In the genomic region with DNA sequence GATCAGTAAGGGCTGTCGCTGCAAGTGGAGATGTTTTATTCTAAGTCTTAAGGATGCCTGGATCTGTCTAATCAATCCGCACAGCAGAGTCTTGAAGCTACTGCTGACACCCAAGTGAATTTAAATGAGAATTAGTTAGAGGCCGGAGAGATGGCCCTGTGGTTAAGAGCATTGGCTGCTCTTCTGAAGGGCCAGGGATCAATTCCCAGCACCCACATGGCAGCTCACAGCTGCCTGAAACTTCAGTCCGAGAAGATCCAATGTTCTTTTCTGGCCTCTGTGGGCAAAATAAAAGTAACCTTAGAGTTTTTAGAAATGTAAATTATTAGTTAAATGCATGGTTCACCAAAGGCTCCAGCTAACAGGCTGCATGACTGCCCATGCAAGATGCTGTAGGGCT, we compare ENCODE assay signal across 20 mouse cellular contexts.
DNase-seq lines count a peak whose midpoint lies in the region; ATAC-seq lines count a peak whose summit lies in the region.
"Had no signal": no experiment of that assay in that cellular context is flagged by ENCODE, and none has a peak within 500 bp of the region (broad histone marks: within the 10 kb centered on the region; RNA-seq: fewer than 3 reads in every experiment).

No protein-coding gene starts in this region.

- no peak overlapping the region for H3K4me2 ChIP-seq in forebrain, embryonic 11.5 days (ENCODE audit: low read depth, low read length, severe bottlenecking)
- H3K4me2 ChIP-seq in forebrain, embryonic 13.5 days, result no peak overlapping the region
- H3K4me2 ChIP-seq: embryonic facial prominence, embryonic 12.5 days; forebrain, embryonic 12.5 days; forebrain, embryonic 15.5 days had no signal

- no peak overlapping the region for H3K27ac ChIP-seq in forebrain, embryonic 11.5 days (ENCODE audit: low read depth, low read length)
- H3K27ac ChIP-seq in forebrain, embryonic 13.5 days, result no peak overlapping the region
- H3K27ac ChIP-seq in heart, embryonic 10.5 days, result no peak overlapping the region
- H3K27ac ChIP-seq: embryonic facial prominence, embryonic 10.5 days; embryonic facial prominence, embryonic 12.5 days; forebrain, embryonic 12.5 days; forebrain, embryonic 15.5 days had no signal

- no peak for ATAC-seq in forebrain, embryonic 11.5 days (replicated peaks; ENCODE audit: low FRiP score)
- no peak for ATAC-seq in forebrain, embryonic 13.5 days
- ATAC-seq: CD4-positive, CD25-positive, alpha-beta regulatory T cell, adult 4 months; forebrain, embryonic 15.5 days; forebrain, postnatal 0 days had no signal

- no peaks in the 10 kb centered on the region for H3K27me3 ChIP-seq in forebrain, embryonic 11.5 days (ENCODE audit: control insufficient read depth, insufficient read depth, low read length)
- no peaks in the 10 kb centered on the region for H3K27me3 ChIP-seq in forebrain, embryonic 13.5 days
- H3K27me3 ChIP-seq in heart, embryonic 10.5 days (ENCODE audit: insufficient read depth, poor library complexity, severe bottlenecking), result peaks cover 20% of the 10 kb centered on the region
- H3K27me3 ChIP-seq: CH12.LX; embryonic facial prominence, embryonic 12.5 days; forebrain, embryonic 15.5 days had no signal

- H3K4me3 ChIP-seq in forebrain, embryonic 11.5 days (ENCODE audit: low read depth, low read length), result no peak overlapping the region
- H3K4me3 ChIP-seq in forebrain, embryonic 13.5 days, result no peak overlapping the region
- no peak overlapping the region for H3K4me3 ChIP-seq in heart, embryonic 10.5 days
- H3K4me3 ChIP-seq: embryonic facial prominence, embryonic 10.5 days; embryonic facial prominence, embryonic 12.5 days; forebrain, embryonic 12.5 days; forebrain, embryonic 15.5 days had no signal

- DNase-seq in forebrain, embryonic 11.5 days (ENCODE audit: low spot score), result peak; percentile 19
- peak; percentile 19 for DNase-seq in heart, embryonic 10.5 days (ENCODE audit: low spot score)
- no peak for DNase-seq in heart, adult 8-10 months (ENCODE audit: low spot score)
- peak; percentile 17 for DNase-seq in ES-CJ7 (ENCODE audit: low read depth, low spot score)
- DNase-seq: adrenal gland, adult 2 months; adrenal gland, postnatal 10 days; adrenal gland, postnatal 25 days; B cell, adult 2 months; cerebellum, adult 11 months; cerebellum, adult 2 months; cerebellum, adult 9-10 months; cerebellum, postnatal 10 days; forebrain, postnatal 0 days had no signal

- 85% methylated on average over 4 of the region's 4 CpGs for WGBS in forebrain, embryonic 11.5 days
- WGBS in forebrain, embryonic 13.5 days, result 82% methylated on average over 4 of the region's 4 CpGs
- WGBS in heart, embryonic 10.5 days, result 86% methylated on average over 4 of the region's 4 CpGs

- no peaks in the 10 kb centered on the region for H3K4me1 ChIP-seq in forebrain, embryonic 11.5 days (replicated peaks; ENCODE audit: control insufficient read depth, insufficient read depth, low read length)
- H3K4me1 ChIP-seq in forebrain, embryonic 13.5 days, result no peaks in the 10 kb centered on the region
- H3K4me1 ChIP-seq in heart, embryonic 10.5 days, result peaks cover 4% of the 10 kb centered on the region; the same call in 1 of the 2 replicates
- H3K4me1 ChIP-seq: embryonic facial prominence, embryonic 12.5 days; forebrain, embryonic 12.5 days had no signal

- no peaks in the 10 kb centered on the region for H3K9me3 ChIP-seq in forebrain, embryonic 11.5 days (ENCODE audit: control insufficient read depth, low read length)
- no peaks in the 10 kb centered on the region for H3K9me3 ChIP-seq in forebrain, embryonic 13.5 days (replicated peaks)
- H3K9me3 ChIP-seq in heart, embryonic 10.5 days, result no peaks in the 10 kb centered on the region
- H3K9me3 ChIP-seq: embryonic facial prominence, embryonic 10.5 days; embryonic facial prominence, embryonic 12.5 days; forebrain, embryonic 12.5 days; forebrain, embryonic 15.5 days had no signal

- no peak overlapping the region for H3K9ac ChIP-seq in forebrain, embryonic 11.5 days (ENCODE audit: low read length)
- H3K9ac ChIP-seq in forebrain, embryonic 13.5 days, result no peak overlapping the region
- H3K9ac ChIP-seq: embryonic facial prominence, embryonic 12.5 days; forebrain, embryonic 12.5 days; forebrain, embryonic 15.5 days; forebrain, postnatal 0 days had no signal

- no peaks in the 10 kb centered on the region for H3K36me3 ChIP-seq in forebrain, embryonic 11.5 days (ENCODE audit: control insufficient read depth, insufficient read depth, low read length)
- H3K36me3 ChIP-seq in forebrain, embryonic 13.5 days (ENCODE audit: poor library complexity, severe bottlenecking), result no peaks in the 10 kb centered on the region
- H3K36me3 ChIP-seq in heart, embryonic 10.5 days, result no peaks in the 10 kb centered on the region
- H3K36me3 ChIP-seq: embryonic facial prominence, embryonic 10.5 days; embryonic facial prominence, embryonic 12.5 days; forebrain, embryonic 12.5 days; forebrain, embryonic 15.5 days had no signal
